Mouse (Mus musculus): ENCODE measurements around the gene Garem2.

Gene Garem2

DNA sequence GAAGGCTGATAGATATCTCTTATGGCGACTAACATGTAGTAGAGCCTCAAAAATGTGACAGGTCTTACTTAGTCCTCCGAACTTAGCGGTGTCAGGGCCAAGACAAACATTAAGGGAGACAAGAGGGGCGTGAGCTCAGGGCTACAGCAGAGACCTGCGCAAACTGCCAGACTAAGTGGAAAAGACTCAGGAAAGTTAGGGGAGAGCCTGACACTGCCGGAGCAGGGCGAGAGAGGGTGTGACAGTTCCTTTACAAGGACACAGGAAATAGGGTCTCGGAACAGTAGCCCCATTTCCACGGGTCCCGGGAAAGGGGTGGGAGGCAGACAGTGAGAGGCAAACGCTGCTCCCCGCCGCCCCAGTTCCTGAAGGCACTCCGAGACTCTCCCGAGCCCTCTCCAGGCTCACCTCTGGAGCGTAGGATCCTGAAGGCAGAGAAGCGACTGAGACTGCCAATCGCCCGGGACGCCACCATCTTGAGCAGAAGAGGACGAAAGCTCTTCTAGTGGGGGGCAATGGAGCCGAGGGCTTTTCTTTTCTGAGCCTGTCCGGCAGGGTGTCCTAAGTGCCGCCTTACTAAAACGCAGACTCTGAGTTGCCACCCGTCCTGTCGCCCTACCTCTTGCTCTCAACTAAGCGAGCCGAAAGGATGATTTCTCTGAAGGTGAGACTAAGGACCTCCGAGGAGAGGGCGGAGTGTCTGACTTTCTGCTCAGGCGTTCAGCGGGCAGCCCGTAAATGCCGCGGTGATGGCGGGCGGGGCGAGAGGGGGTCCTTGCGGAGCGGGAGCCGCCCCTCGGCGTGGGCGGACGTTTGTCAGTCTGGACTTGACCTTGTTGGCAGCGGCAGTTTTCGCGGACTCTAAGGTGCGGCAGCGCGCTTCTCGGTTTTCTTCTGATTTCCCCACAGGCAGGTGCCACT lies 49.8 kb downstream of the Garem2 start, which contains the start of the genes Hadha and Hadhb:
Gene Hadha, minus strand, starts transcription at position 689 of the 921 bp plus-strand sequence.
Gene Hadhb, plus strand, starts transcription at position 775 of the 921 bp plus-strand sequence.
- peak; percentile 94 for DNase-seq

DNA sequence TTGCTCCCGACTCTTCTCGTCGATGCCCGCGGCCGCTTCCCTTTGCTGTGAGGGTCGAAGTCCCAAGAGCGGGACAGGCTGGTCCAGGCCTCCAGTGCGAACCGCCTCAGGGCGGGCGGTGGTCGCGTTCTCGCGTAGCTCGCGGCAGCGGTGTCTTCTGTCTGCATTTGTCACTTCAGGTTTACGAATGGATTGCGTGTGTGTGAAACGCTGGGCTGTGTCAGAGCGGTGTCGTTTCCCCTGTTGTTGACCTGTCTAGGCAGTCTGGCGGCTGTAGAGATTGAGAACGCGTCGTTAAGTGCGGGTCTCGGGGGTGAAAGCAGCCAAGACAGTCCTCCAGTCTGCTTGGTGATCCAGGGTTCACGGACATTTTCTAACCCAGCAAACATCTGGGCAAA lies 50.4 kb downstream of the Garem2 start:
- DNase-seq, result no peak

DNA sequence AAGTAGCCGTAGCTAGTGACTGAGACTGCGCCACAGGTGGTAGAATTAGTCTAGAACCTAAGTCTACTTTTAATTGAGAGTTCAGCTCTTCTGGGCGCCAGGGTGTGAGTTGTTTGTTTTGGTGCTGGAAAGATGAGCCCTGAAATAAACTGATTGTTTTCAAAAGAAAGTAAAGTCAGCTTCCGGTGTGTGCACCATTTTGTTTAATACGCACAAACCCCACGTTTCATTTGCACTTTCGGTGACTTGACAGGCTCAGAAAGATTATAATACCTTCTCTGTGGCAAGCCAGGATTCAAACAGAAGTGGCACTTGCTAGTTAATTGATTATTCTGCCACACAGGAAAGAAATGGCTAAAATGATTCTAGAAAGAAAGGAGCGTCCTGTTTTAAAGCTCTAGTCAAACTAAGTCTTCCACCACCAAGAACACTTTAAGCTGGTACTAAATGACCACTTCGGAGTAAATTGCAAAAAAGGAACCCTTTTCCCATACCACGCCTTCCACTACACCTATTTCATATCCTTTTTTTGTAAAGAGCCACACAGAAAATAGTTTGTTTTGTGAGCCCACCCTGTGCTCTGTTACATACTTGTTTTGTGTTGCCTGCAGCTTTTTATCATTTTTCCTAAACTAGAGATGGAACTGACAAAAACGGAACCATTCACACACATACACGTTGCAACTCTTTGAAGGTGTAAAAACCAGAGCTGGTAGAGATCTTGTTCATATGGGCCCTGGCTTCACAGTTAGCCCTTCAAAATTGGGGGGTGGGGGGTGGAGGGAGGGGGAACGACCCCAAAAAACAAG lies 51.1 kb downstream of the Garem2 start:
- no peak for DNase-seq

GRCm38 (mm10) chr5:30159601-30160000 lies 54.6 kb downstream of the Garem2 start:
- DNase-seq, result no peak

GRCm38 (mm10) chr5:30161836-30162235 lies 56.9 kb downstream of the Garem2 start:
- no peak for DNase-seq

DNA sequence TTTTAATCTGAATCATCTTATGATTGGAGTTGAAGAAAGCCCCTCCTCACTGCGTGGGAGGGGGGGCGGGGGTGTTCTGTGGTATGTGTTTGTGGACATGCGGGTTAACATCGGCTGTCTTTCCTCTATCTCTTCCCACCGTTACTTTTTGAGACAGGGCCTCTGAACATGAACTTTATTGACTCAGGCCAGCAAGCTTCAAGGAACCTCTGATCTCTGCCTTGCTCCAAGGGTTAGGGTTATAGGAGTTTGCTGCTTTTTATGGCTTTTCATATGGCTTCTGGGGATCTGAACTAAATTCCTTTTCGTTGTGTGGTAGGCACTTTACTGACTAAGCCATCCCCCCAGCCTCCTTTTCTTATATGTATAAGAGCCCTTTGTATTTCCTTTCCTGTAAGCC lies 57.4 kb downstream of the Garem2 start:
- no peak for DNase-seq

DNA sequence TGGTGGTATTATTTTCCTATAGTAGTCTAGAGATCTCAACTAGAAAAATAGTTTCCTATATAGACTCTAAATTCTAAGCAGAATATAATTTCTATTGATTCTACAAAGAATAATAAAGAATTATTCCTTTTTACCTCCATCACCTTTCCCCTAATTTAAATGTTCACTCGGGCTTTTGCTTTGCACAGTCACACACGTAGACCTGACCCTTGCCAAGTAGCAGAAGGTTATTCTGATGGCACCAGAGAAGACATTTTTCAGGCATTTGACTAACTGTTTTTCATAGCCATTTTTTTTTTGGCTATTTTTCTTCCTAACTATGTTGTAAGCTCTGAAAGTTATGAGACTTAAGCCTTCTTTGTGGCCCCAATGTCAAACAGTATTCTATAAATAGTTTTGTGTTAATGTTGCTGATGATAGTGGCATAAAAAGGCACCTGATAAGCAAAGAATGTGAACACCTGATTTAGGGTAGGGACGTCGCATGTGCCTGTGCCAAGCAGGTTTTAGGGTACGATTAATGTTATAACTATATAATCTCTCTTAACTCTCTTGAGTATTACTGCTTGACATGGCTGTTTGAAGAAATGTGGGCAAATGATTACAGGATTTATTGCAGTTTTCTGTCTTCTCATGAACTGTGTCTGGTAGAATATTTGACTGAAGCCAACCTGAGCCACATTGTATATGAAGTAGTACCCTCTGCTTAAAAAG lies 60.4 kb downstream of the Garem2 start:
- DNase-seq, result no peak

All from liver (tissue).